Mouse (Mus musculus) layer of hippocampus, postnatal 14 days (tissue): Measurements from ENCODE around the gene Tmem234. TPM values are rescaled to one million over a fixed set of nuclear protein-coding genes. Genes with fewer than 3 reads are reported as not detected.

Source experiments
- DNase-seq, 2 experiments: peaks; one replicate each; pipeline ENCODE4 v3.0.0; 2021 to 2022; ENCODE audit warnings: low spot score in 2 of 2, mixed read lengths in 1 of 2
- total RNA-seq, 2 experiments: library from RNA; stranded (reverse); gene quantifications; 2 replicates each; pipeline ENCODE4 v1.2.3; 2021

Gene Tmem234
- total RNA-seq, 2 experiments from 2014 or later: 86.1 to 90.9 TPM

DNA sequence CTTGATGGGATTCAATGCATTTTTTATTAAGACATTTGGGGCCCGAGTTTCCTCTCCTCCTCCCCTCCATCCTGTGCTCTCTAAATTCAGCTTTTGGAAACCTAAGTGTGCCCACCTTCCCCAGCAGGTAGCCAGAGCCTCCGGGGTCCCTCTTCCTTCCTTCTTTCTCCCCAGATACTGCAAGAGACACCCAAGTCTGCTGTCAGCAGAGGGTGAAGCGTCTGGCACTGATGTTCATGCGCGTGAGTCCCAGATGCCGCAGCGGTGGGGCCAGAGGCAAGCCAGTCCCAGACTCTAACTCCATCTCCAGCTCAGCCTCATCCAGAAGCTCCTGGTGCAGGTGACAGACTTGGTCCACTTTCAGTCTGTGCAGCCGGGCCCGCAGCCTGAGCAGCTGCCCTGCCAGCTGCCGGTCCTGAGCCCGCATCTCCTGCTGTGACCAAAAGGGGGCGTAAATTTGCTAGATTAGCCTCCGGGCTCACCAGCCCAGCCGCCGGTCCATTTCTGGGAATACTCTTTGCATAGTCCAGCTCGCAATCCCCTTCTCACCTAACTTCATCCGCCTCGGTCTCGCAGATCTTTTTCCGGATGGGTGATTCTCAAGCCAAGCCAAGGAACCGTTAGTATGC lies 23.5 kb upstream of the Tmem234 start:
- peak; percentile 53 to 61 for DNase-seq

DNA sequence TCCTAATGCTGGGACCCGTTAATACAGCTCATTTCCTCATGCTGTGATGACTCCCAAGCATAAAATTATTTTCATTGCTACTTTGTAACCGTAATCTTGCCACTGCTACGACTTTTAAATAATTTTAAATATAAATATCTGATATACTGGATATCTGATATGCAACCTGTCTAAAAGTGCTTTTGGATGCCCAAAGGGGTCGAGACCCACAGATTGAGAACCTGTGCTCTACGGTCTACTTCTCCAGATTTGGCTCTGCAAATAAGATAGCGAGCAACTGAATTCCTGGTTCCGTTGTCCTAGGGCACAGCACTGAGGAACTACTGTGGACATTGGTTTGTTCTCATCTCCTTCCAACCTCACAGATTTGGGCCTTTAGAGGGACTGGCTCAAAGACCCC lies 22.8 kb upstream of the Tmem234 start:
- DNase-seq: no peak

DNA sequence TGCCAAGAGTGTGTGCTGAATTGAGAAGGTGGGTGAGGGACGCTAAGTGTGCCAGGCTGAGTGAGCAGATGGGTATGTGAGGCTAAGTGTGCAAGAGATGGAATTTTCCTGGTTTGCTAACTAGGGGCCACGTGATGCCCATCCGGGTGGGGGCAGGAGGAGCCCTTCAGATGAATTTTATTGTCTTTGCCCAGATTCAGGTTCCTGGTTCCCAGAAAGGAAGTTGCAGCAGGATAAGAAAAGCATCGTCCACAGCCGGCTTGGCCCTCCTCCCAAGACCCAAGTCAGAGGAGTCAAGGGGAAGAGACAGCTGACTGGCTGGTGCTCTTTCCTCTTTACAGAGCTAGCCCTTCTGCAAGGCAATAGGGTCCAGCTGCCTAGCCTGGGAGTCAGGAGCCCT lies 22.0 kb upstream of the Tmem234 start, which contains the start of gene Fam167b:
Gene Fam167b, minus strand, starts transcription at position 84 of the 400 bp plus-strand sequence.
- no peak for DNase-seq

DNA sequence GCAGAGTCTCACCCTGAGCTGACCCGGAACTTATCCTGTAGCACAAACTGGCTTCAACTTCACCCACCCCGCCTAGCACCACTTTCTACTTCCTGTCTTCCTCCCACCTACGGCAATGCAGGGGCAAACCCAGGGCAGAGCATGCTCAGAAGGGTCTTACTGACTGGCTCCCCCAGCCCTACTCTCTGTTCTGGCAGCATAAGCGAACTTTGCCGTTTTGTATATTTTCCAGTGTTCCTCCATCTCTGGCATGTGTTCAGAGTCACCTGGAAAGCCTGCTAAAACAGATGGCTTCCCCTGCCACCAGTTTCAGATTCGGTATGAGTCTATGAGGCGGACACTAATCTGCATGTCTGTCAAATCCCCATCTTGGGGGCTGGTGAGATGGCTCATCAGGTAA lies 20.1 kb upstream of the Tmem234 start:
- DNase-seq: peak in 1 of 2 experiments; percentile 26

DNA sequence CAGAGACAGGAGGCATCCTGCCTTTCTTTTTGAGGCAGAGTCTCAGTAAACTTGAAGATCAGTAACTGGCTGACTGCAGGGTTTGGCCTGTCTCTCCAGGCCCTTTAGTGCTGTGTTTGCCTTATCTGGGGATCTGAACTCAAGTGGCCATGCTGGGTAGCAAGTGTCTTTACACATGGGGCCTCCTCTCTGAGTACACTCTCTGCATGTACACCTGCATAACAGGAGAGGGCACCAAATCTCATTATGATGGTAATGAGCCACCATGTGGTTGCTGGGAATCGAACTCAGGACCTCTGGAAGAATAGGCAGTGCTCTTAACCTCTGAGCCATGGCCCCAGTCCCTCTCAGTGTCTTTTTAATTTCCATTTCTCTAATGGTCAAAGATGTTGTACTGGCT lies 18.2 kb upstream of the Tmem234 start:
- DNase-seq: no peak

DNA sequence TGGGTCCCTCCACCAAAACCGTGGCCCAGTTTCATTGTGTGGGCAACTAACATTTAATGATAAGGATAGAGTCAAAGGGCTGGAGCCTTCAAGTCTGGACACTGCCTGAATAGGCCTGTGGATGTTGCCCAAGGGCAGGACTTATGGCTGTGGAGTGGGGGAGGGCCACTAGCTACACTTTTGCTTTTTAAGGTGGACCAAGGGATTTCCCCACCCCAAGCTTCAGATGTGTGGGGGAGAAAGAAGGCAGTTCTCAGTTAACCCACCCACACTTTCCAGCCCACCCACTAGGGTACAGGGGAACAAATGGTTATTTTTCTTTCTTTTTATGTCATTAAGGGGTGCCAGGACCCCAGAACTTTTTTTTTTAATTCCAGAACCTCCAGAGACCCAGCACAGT lies 16.1 kb upstream of the Tmem234 start:
- DNase-seq: no peak

DNA sequence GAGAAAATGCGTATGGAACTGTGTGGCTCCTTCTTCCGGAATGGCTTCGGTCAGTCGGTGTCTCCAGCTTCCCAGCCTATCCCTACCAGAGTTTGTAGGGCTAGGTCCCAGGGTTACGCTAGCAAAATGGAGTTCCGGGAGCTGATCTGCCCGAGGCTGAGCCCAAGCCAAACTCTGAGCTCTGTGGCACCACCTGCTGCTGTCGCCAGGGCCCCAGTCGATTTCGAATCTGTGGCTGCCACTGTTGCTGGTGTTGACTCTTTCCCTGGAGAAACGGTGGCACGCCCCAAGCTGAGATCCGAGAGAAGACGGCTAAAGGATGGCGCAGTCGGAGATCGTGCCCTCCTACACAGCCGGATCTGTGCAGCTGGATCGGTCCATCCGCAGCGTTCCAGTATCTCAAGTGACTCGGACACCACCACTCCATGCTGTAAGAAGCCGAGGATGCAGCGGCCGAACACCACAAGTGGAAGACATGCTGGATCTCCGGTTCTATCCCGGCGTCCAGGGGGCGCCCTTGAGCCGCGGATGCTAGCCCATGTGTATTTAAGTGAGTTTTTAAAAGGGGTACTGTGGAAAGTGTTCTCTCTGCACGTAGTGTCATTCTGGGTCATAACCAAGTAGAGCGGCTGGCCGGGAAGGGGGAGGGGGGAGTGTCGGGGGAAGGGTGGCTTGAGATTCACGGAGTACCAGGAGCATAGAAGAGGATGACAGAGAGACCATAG lies 15.4 kb upstream of the Tmem234 start:
- DNase-seq: peak; percentile 86 to 89

DNA sequence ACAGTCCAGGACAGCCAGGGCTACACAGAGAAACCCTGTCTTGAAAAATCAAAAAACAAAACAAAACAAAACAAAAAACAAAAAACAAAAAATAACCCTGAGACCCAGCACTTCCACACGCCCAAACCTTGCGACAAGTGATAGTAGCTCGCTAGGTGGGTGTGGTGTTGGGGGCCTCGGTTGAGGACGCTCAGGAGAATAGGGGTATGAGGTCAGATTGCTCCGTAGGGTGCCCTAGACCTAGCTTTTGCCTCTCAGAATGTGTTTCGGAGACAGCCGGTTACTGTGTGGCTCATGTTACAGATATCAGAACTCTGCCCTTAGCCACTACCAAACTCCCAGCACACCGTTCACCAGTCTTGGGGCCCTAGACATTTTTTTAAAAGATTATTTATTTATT lies 14.7 kb upstream of the Tmem234 start:
- no peak for DNase-seq

DNA sequence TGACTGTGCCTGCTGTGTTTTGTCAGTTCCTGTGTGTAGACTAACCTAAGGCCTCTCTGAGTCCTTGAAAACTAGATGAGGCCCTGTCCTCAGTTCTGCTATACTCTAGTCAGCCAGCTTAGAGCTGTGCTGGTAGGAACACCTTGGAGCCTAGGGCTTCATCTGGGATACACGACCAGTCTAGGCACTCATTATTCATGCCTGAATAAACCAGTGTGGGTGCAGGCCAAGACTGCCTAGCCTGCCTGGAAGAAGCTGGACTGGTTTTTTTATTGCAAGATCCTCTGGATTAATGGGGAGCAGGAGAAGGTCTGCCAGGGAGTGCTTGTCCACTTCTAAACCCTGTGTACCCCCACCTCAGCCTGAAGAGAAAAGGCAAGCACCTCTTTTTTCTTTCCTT lies 13.5 kb upstream of the Tmem234 start:
- no peak for DNase-seq

DNA sequence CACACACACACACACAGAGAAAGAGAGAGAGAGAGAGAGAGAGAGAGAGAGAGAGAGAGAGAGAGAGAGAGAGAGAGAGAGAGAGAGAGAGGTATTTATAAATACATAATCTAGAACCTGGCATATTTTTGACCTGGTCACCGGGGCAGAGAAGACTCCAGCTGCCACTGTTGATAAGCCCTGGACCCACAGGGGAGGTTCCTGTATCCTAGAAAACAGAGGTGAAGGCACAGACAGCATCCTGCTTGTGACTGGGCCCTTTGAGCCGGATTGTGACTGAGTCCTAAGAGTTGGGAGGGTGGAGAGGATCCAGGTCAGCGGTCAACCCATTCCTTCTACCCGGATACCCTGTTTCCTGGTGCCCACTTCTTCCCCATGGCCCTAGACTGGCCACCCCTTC lies 11.6 kb upstream of the Tmem234 start:
- DNase-seq: no peak

DNA sequence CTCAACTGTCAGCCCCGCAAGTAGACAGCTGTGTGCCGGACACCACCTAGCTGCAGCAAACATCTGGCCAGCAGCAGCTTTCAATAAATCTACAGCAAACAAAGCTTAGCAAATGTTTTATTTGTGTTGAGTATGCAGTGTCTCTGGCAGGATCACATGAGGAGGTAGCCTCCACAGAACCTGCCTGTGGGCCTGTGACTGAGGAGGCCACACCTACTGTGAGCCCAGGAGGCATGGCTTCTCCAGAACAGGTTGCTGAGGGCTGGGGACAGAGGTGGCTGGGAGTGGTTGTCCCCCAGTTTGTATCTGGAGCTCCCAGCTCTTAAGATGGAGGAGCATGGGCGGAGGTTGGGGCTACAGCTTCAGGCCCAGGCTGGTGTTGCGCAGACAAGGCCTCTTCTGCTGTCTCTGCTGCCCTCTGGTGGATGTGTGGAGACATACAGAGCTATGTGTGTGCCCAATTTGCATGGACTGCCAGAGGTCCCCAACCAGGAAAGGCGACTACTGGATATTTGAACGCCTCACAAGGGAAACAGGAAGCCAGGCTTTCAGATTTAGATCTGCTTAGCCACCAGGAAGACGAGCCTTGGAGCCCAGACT lies 8.1 kb downstream of the Tmem234 start:
- DNase-seq: peak; percentile 79 to 88

DNA sequence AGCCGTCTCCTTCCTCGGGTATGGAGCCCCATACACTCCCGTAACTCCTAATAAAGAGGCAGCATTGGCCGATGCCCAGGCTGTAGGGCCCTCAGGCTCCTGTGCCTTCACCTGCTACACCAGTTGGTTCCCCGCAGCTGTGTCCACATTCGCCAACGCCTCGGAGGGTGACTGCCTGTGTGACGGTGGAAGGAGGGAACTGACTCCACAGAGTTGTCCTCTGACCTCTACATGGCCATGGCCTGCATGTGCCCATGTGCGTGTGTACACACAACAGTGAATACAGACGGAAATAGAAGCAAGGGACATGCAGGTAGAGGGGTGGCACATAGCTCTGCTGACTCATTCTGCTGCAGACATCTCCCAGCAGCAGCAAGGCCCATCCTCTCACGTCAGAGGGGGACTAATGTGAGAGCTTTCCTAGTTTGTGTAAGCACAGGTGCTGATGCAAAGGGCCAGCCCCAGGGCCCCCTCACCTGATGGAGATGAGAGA lies 8.7 kb downstream of the Tmem234 start:
- DNase-seq: no peak

DNA sequence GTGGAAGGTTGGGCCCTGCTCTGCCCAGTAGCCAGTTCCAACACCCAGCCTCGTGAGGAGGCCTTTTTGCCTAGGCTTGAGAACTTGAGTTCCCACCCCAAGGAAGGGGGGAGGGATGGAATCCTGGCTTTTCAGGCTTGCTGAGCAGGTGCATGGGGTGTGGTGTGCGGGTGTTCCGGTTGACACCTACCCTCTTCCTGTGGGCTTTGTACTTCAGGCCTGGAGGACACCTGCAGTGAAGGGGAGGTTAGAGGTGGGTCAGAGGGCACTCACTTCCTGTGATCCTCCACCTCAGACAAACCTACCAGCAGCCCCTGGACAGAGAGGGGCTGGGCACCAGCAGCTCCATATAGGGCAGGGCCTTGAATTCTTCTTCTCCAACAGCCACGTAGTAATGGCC lies 9.6 kb downstream of the Tmem234 start:
- DNase-seq: no peak

DNA sequence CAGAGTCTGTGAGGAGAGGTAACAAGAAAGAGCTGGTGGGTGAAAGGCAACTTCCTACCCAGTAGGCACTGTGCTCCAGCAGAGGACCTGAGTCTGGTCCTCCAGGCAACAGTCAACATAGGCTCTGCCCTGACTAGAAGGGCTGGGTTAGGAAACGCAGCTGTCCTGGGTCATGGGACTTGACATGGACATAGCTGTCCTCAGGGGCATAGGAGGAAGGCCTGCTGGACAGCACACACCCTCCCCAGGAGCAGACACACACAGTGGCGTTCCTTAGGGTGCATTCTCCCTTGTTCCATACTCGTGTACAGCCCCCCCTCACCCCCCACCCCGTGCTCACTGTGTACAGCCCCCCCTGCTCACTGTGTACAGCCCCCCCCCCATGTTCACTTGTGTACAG lies 10.0 kb downstream of the Tmem234 start:
- DNase-seq: no peak

DNA sequence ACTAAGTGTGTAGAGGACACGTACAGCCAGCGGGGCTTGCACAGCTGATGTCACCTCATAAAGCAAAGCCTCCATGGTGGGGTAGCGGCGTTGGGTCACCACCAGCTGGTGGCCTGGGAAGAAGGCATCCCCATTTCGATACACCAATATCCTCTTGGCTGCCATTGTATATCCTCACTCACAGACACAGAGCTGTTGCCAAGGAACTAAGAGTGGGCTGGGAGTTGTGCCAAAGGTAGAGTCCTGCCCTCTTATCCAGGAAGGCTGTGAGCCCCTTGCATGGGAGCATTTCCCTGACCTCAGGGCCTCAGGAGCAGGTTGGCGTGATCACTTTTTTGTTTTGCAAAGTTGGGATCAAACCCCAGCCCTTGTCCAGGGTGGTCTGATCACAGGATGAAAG lies 13.6 kb downstream of the Tmem234 start, which contains the start of gene Dcdc2b:
Gene Dcdc2b, minus strand, starts transcription at position 165 of the 400 bp plus-strand sequence.
- DNase-seq: no peak

DNA sequence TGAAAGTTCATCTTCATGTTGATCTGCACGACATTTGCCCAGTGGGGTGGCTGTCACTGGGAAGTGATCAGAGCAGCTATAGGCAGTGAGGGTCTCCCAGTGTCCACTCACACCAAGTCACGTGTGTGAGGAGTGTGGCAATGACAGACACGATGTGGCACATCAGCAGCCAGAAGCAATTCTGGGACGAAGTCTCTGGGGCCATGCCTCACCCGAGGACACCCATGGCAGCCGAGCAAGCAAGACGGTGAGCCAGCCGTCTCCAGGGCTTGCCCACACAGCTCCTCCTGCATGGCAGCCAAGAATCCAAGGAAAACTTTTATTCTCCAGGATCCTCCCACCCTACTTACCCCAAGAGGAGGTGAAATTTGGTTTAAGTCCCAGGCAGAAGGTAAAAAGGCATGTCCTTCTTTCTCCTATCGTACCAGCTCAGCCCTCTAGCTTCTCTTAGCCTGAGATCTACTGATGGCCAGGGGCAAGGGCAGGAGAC lies 15.4 kb downstream of the Tmem234 start:
- no peak for DNase-seq

DNA sequence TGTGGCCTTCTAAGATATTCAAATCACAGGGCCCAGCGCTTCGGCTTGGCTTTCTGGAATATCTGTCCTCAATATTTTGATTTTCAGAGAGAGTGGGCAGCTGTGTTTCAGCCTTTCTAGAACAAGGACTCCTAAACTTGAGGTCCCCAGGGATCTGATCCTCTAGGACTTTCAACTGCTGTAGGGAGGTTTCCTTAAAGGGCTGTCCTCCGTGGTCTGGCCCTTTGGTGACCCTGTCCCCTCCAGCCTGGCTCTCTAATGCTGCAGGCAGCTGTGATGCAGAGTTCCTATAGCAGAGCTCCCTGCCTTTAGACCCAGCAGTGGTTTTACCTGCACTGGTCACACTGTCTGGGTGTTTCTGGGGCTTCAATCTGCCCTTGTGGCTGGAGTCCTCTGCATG lies 16.2 kb downstream of the Tmem234 start:
- DNase-seq: no peak

DNA sequence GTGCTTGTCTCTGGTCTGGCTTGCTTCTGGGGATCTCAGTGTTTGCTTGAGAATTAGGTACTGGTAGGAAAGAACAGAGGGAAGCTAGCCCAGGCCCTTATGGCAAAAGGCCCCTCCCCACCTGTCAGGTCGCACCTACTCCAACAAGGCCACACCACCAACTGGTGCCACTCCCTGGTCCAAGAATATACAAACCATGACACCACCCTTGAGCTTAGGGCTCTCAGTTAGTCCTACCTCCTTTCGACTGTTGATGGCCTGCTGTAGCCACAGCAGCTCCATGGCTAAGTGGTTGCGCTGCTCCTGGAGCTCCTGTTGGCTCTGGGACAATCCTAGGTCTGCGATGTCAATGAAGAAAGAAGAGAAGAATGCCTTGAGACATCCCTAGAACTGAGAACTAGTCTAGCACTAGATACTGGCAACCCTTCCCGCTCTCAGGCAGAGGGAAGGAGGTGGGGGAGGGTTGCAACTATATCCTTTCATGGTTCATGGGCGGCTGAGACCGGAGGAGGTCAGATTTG lies 16.7 kb downstream of the Tmem234 start:
- no peak for DNase-seq

DNA sequence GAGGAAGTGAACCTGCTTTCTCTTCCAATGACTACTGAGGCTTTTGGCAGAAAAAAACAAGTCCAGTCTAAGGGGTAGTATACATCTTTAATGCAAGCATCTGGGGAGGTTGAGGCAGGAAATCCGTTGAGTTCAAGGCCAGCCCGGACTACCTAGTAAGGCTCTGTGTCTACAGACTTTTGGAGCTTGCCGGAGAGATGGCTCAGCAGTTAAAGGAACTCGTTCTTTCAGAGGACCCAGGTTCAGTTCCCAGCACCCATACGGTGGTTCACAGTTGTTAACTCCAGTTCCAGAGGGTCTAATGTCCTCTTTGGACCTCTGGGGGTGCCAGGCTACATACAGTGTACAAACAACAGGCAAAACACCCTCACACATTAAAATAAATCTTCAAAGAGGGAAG lies 17.6 kb downstream of the Tmem234 start:
- no peak for DNase-seq

DNA sequence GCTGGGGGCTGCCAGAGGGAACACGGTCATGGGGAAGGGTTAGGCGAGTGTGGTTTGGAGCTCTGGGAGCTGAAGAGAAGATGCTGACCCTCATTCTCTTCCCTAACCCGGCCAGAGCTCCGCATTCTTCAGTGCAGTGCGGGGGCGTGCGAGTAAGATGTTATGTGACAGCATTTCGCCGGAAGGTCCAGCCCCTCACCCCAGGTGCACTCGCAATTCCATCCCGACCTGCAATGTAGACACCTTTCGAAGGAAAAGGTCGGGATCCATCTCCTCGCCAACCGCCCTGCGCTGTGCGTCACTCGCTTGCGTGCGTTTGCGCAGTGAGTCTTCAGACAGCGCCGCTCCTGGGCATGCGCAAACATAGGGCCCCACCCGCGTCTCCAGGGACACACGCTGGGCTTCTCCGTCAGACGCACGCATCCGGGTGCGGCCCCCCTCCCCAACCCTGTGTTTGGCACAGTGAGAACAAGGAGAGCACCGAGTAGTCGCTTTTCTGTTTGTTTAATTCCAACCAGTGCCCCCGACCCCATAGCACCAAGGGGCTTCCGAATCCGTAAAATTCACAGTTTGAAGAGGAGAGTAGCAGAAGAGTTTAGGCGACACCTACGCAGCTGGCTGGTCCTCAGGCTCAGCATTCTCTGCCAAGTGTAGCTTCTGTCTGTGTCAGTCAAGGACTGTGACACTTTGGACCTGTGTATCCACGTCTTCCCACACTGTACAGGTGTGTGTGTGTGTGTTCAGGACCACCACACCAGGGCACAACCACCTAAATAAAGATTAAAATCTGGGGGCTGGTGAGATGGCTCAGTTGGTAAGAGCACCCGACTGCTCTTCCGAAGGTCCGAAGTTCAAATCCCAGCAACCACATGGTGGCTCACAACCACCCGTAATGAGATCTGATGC lies 18.6 kb downstream of the Tmem234 start, which contains the start of gene Iqcc:
Gene Iqcc, minus strand, starts transcription at position 314 of the 906 bp plus-strand sequence.
- peak; percentile 94 to 97 for DNase-seq
